Mouse (Mus musculus) MN1 (cell line): ENCODE data around the gene Iqck.

Source experiments
- DNase-seq: peaks from one replicate; pipeline ENCODE4 v3.0.0-alpha.2; 2016; ENCODE audit warnings: low spot score

Iqck gene

DNA sequence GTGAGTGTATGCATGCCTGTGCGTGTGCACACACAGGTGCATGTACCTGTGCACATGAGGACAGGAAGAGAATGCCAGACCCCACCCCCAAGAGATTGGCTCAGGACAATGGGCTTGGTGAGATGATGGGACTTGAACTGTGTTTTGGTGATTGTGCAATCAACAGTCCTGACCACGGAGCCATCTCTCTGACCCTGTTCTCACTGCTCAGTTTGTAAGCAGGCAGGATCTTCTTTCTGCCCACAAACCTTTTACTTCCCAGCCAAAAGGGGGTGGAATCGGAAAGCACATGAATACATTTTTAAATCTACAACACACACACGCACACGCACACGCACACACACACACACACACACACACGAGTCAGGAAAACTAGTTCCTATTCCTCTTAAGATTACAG is 56.0 kb downstream of the Iqck start:
- DNase-seq, result no peak

DNA sequence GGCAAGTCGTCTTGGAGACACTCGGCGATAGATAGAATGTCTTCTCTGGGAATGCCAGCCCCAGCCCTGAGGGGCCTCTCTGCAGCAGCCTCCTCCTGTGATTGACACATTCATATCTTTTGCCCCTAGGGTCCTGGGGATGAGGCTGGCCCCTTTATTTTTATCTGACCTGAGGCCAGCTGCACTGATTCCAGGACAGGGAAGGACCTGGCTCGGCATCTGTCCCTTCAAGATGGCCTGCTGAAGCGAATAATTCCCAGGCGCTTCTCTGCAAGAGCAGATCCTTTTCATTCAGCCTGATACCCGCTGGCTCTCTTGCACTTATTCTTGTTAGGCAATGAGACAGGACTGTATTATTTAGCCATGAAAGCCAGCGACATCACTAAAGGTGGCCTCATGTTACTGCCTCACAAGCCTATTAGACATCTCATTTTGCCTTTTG is 56.5 kb downstream of the Iqck start:
- no peak for DNase-seq

DNA sequence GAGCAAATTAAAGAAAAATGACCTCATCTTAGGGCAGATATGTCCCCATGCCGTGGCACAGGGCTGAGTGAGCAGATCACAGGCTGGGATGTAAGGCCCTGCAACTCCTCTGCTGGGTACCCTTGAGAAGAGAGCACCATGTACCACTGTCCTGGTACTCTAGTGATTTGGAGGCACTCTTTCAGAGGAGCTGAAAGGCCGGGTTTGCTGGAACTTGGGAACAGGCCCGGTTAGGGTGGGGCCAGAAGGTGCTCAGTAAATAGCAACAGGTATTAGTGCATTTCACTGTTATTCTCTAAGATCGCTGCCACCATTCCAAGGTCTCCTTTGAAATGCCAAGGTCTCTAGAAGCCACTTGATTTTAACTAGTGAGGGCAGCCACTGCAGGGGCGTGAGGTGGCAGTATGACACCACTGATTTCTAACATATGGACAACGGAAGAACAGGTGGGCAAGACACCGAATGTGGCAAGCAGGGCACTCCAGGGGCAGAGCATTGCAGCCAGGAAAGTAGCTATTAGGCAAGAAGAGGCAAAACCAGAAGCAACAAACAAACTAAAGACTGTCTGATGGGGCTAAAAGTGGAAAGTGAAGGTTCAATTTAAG is 59.1 kb downstream of the Iqck start:
- no peak for DNase-seq

DNA sequence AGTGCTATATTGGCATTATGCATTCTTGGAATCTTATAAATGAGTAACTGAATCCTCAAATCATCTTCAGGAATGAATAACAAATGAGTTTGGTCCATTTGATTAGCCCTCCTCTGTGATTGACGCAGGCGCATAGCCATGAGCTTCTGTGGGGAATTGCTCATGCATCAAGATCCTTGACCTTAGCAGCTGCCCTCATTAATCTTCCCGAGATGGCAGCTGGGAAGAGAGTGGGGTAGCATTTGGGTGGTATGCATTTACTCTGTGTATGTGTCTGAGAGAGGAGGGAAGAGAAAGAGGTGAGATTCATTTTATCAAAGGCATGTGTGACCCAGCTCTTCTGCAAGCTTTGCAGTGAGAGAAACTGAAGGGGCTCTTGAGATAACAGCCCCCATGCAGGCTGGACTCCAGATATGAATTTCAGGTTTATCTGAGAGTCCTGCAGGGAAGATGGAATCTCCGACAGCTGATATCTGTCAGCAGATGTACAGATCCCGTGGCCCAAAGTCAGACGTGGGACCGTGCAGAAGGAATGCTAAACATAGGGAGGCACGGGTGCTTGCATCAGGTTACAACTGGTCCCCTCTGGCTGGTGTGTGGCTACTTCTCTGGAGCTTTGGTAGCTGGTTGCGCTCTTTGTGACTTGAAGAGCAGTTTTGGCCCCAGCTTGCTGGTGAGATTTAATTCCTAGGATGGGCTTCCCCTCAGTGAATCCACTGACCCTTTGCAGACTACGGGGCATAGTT is 63.9 kb downstream of the Iqck start:
- no peak for DNase-seq

DNA sequence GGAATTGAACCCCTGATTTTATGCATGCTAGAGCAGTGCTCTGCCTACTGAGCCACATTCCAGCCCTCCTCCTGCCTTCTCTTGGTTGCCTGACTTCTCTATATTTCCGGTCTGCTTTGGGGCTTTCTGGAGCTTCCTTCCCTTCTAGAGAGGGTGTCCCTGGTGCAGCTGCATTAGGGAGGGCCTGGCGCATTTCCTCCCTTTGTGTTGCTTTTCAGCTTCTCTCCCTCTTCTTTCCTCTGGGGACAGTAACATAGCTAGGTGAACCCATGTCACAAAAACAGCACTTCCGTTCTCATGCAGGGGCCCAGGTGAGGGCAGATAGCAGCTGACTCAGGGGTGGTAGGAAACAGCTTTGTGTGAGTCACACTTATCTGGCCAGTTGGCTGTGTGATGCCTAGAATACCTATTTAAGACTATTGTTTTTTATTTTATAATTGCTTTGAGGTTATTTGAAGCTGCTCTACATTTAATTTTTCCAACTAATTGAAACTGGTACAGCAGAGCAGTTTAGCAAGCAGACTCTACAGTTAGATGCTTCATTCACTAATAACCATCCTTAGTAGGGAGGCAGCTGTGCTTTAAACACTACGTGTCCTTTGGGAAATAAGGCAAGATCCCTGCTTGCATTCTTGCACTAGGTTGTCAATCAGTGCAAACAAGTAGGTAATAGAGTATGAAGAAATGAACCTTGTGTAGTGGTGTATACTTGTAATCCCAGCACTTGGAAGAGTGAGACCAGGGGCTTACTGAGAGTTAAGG is 67.1 kb downstream of the Iqck start:
- DNase-seq, result no peak

DNA sequence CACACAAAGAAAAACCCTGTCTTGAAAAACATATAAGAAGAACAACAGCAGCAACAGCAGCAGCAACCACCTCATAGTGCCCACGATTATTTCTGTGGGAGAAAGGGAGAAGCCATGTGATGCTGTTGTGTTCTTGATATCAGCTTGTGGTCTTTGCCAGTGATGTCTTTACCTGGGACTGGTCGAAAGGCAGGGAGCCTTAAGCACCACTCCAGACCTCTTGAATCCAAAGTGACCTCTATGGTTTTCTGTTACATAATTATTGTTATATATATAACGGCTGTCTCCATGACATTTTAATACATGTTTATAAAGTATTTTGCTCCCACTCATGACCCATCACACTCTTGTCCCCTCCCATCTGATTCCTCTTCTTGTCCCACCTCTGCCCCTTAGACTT is 70.0 kb downstream of the Iqck start:
- DNase-seq, result no peak

DNA sequence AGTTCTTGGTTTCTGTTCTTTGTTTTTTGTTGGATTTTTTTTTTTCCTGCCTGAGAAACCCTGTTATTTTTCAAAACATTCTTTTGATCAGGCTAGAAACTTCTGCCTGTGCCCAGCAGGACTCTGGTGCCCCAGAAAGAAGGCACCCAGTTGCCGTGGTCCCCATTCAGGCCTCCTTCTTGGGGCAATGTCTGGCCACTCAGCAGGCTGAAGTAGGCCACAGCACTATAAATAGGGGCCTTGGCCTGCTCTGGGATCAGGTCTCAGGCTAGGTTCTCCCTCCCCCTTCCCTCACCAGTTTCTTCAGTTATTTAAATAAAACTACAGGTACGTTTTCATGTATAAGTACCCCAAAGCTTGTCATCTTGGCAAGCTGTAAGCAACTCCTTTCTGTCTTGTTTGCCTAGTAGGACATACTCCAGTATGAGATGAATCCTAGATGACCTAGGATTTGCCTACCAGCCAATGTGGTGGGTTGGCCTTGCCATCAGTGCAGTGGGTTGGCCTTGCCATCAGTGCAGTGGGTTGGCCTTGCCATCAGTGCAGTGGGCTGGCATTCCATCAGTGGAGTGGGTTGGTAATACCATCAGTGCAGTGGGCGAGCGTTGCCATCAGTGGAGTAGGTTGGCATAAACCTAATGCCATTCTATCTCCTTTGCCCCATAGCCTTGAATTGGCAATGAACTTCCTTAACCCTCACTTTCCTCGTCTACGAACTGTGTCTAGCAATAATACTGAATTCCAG is 71.1 kb downstream of the Iqck start:
- no peak for DNase-seq

DNA sequence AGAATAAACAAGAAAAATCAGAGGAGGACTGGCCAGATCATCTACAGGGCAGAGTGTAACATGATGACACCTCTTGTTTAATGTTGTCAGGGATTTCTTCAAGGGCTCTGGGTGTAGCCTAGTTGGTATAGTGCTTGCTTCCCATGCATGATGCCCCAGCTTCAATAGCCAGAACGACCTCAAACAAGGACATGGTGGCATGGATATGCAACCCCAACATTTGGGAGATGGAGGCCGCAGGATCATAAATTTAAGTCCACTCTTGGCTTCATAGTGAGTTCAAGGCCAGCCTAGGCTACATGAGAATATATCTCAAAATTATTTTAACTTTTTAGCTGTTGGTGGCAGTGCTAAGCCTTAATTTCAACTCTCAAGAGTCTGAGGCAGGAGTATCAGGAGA is 71.7 kb downstream of the Iqck start:
- DNase-seq, result no peak

DNA sequence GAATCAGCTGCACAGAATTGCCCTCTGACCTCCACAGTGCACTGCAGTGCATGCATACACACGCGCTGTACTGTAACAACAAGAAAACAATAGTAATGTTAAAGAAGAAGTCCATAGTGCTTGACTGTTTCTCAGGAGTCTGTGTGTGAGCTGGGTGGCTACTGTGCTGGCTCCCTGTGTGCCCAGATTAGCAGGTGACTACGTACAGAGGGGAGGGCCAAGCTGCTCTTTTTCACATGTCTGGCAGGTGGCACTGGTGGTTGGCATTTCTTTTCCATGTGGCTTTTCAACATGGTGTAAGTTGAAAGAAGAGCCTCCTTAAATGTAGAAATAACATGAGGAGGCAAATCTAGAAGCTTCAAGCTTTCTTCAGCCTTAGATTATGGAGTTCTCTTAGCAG is 72.8 kb downstream of the Iqck start:
- DNase-seq, result no peak

DNA sequence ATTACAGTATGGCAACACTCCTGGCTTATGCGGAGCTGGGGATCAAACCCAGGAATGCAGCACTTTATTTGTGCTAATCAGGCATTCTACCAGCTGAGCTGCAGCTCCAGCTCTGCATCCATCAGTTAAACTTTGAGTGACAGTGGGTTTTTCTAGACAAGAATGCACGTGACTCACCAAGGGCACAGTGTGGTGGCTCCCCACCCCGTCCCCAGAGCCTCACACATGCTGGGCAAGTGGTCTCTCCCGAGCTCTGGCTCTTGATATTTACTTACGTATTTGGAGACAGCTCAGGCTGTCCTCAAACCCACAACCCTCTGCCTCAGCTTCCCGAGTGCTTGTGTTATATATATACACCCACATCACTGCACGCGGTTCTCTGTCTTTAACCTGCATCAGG is 73.4 kb downstream of the Iqck start:
- no peak for DNase-seq

DNA sequence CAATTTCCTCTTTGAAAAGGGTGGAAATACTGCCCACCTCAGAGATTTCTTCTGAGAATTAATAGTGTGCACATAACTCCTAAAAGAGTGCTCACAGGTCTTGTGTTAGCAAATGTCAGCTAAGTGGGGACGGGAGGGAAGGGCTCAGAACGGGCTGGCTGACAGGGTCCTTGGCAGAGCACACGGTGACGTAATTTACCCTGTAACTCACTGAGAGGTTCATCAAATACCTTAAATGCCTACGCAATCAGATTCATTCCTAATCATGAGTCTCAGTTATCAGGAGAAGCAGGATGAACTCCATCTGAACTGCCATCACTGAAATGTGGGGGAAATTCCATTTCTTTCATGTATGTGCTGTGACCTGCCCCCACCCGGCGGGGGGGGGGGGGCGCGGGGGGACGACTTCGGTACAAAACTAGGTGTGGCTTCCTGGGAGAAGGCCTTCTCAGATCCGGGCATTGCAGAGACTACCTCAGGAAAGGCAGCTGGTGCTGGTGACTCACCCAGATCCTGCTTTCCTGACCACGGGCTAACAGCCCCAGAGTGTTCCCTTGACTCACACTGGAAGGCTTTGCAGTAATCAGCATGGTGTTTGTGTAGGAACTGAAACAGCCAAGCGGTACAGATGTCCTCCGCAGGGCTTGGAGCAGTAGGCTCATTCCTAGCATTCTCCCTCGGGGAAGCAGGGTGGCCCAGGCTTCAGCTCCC is 74.2 kb downstream of the Iqck start:
- peak; percentile 80 for DNase-seq

DNA sequence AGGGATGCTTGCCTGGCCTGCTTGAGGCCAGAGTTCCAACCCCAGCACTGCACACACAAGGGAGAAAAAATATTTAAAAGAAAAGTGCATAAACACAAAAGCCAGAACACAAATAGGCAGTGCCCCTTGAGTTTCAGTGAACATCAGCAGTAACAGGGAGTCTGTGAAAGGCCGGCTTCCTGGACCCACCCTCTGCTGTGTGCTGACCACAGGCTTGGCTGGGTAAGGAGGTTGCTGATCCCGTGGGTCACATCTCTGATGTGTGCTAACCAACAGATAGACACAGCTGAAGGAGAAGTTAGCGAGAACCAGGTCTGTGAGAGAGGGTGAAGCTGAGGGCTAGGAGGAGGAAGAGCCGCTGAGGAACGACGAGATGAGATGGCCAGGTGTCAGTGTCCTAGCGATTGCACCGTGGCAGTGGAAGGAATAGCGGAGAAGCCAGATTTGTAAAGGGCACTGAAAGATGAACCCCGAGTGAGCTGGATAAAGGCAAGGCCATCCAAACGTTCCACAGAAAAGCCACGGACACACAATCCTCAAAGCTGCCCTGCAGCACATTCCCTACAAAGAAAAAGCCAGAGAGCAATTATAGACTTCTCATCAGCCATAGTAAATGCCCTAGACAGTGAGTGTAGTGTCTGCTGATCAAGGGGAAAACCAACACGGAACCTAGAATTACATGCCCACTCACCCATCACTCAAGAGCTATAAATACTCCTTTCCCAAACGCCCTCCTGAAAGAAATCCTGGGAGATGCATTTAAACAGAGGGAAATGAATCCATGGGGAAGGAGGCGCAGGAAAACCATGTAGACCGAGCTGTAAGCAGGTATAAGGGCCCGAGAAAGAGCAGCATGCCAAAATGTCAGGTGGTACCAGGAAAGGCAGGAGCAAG is 76.2 kb downstream of the Iqck start:
- no peak for DNase-seq

DNA sequence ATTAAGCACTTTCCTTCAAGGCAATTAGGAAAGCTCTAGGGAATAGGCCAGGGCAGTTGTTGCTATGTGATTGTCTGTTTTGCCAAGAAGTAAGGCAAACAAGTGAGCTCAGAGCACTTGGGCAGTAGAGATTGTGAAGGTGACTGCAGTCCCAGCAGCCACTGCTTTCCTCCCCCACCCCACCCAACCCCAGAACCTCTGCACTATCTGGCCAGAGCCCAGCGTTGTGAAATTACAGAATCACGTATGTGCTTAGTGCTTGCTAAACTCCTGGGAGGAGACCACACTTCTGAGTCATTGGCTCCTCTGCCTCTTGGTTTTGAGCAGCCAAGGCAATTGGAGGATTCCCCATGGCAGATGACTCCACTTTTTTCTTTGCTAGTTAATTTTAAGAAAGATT is 79.8 kb downstream of the Iqck start:
- DNase-seq, result peak; percentile 77

DNA sequence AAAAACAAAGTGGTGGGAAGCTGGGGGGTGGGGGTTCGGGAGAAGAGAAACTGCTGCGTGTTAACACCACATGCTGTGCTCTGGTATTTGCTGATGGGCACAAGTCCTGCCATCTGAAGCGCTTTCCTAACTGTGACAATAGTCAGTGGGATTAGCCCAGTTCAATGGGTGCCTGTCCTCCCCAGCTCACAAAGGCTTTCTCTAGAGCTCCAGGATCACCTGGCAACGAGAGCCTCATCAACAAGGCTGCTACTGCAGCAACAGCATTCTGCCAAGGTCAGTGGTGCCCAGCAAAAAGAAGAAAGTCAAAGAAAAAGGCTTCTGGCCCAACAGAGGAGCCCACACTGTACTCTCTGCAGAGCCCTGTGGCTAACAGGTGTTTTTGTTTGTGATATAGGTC is 81.3 kb downstream of the Iqck start:
- DNase-seq, result no peak

DNA sequence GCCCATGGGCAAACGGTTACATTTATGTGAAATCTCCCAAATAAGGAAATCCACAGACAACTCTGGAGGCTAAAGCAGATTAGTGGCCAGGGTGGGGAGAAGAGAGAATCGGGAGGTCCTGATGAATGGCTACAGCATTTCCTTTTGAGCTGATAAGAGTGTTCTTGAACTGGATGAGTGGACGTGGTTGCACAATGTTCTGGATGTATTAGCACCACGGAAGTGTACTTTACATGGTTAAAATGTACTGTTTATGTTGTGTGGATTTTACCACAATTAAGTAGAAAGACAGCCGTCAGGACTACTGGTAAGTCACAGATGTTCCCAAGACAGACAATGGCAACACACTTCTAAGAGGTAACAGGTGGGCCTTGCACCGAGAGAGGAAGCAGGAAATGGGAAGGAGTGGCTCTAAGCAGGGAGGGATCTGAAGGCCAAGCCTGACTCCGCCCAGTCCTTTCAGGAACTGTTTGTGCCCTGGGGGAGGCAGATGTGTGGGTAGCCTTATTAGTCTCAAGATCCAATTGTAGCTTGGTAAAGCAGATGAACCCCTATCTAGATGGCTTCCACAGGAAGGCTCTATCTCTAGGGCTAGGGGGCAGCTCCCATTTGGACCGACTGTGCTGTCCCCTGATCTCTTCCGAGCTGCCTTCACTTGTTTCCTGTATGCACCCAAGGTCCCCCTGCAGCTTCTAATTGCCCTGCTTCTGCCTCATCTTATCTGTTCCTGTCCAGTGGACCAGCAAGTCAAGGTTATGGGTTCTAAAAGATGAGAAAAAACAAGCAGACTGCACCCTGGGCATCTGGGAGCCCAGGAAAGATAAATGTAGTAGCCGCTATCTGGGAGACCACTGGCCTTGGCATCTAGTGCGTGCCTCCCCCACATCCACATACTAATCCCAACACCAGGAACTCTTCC is 82.2 kb downstream of the Iqck start:
- no peak for DNase-seq

DNA sequence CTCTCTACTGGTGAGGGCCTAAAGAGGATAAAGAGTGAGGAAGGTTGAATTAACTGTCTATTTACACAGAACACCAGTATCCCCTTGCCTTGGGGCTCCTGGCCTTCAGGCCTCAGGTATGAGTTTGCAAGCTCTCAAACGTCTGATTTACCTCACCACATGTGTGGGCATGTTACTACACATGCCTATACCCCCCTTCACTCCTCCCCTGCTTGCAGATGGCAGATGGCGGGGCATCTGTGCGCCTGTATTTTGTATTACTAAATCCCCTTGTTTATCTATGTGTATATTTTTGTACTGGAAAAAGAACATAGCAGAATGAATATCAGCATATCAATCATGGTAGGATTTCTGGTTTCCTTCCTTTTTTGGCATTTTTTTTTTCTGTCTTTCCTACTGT is 86.7 kb downstream of the Iqck start:
- no peak for DNase-seq

DNA sequence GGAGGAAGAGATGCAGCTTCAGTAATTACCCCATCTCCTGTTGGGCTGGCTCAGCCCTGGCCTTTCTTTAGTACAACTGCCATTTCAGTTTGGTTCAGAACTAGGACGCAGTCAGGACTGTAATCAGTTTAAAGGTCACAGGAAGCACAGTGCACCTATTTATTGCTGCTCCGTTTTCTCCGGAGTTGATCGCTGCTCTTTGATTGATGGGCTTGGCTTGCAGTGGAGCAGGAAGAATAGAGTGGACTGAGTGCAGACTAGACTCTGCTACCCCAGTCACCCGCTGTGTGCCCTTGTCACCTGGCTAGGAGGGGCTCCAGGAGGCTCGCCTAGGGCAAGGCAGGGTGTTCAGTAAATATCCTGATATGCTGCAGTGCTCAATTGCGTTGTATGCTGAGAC is 87.6 kb downstream of the Iqck start:
- DNase-seq, result no peak

DNA sequence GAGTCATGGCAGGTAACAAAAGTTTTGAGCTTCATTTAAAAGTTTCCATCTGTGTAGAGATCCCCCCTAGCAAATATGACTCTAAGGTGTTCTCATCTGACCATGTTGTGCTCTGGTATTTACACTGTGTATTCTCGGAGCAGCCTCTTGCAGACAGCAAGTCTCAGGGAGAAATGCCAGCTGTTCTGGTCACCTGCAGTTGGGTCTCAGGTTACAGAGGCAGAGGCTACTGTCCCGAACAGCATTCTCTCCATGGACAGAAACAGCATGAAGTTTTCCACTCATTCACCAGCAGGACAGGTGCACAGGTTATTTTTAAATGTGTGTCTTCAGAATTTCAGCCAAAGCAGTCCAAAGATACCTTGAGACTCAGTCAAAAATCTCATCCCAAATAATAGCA is 89.3 kb downstream of the Iqck start:
- DNase-seq, result no peak

DNA sequence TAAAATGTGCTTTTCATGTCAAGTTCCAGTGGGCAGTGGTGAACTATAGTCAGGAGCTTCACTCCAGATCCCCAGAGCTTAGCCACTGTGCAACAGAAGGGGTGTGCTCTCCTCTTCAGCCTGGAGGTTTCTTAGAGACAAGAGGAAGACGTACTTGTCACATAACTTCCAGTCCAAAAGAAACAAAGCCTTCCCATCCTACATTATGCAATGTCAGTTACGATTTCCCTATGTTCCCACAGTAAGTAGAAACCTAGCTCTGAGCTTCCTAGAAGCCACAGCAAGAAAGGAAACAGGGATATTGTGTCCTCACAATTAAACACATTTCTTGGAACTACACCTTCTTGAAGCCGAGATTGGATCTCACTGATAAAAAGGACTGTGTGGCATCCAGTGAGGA is 91.7 kb downstream of the Iqck start:
- DNase-seq, result no peak
